Mouse (Mus musculus) urinary bladder, postnatal 4 days (tissue): ENCODE data around the gene Sephs1.

Experiments used
- DNase-seq, 2 experiments: peaks; one replicate each; pipeline ENCODE4 v3.0.0; 2021 to 2022; ENCODE audit warnings: low spot score in 2 of 2

The Sephs1 gene

DNA sequence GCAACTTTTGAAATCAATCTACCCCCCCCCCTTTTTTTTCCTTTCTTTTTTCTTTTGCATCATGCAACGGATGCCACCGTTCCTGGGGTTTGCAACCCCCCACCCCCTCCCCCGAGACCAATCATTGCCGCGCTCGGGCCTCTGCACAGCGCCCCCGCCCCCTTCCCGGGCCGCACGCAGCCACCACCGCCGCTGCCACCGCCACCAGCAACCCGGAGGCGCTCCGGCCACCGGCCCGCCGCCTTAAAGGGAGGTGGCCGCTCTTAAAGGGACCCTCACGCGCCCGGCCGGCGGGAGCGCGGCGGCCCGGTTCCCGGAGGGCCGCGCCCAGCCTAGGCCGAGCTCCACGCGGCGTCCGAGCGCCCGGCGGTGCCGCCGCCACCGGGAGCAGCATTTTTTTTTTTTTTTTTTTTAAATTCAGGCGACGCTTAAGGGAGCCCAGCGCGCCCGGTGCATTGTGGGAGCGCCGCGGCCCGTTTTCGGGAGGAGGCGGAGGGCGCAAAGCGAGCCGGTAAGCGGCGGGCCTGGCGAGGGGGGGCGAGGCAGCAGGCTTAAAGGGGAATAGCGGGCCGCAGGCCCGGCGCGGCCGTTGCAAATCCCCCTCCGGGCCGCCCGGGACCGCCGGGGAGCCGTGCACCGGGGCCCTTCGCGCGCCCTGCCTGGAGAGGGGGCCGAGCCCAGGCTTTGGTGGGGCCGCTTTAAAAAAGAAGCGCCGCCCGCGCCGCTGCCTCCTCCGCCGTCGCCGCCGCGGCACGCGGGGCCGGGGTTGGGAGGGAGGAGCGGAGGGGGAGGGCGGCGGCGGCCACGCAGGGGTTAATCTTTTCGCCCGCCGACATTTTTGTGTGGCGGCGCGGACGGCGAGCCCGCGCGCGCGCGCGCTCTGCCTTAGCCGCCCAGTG is at the start of gene Sephs1:
Sephs1 (plus strand) TSS at position 215 of the 899 bp plus-strand sequence.
- peak; percentile 79 to 84 for DNase-seq

DNA sequence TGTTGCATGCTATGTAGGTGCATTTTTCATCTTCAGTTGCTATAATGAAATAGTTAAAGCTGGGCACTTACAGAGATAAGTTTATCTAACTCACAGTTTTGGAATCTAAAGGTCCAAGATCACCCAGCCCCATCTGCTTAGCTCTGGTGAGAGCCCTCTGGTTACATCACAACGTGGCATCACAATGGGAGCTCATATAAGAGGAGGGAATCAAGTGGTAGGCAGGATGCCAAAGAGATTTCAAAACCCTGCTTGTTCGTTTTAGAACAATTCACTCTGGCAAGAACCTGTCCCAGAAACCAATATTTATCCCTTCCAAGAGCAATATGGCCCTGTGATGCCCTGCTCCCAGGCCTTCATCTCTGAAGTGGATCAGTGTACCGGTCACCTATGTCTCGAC is 49.2 kb upstream of the Sephs1 start:
- DNase-seq = no peak

DNA sequence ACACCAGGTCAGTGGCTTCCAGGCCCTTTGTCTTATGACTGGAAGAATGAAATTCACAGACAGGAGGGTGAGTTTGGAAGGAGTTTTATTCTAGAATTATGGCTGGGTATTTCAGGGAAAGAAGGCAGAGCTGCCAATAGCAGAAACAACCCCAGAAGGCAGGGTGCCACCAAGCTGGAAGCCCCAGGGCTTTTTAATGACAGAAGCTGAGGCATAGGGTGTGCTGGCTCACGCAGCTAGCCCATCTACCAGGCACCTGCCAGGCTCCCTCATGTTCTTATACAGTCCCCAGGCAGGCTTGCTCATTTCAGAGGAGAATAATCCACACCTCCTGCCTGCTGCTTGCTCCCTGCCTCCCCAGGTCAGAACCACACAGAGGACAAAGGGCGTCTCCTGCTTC is 31.9 kb upstream of the Sephs1 start:
- DNase-seq = no peak

DNA sequence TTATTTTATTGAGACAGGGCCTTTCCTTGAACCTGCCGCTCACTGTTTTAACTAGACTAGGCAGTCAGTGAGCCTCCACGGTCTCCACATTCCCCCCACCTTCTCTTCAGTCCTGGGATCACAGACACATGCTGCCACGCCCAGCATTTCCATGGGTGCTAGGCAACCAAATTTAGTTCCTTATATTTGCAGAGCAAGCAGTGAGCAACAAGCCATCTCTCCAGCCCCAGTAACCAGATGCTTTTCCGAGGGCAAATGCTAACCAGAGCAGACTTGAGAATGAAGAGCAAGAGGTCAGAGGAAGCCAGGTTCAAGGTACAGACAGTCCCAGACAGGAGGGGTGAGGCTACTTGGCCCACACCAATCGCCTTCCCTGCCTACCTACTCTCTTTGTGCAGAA is 24.2 kb upstream of the Sephs1 start:
- DNase-seq = no peak

DNA sequence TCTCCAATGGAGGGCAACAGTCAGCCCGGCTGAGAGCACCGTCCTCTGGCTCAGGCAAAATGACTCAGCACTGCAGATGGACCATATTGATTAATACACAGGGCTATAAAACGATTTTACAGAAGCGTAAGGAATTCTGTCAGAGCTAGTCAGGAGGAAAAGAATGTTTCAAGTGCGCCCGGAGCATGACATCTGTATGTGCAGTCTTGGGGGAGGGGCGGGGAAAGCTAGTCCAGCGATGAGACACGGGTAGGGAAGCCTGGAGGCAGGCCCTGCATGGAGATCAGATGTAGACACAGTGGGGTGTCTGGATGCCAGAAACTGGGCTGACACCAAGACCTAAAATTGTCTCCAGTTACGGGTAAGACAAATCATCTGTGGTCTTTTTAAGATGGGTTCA is 23.2 kb upstream of the Sephs1 start:
- DNase-seq = no peak

DNA sequence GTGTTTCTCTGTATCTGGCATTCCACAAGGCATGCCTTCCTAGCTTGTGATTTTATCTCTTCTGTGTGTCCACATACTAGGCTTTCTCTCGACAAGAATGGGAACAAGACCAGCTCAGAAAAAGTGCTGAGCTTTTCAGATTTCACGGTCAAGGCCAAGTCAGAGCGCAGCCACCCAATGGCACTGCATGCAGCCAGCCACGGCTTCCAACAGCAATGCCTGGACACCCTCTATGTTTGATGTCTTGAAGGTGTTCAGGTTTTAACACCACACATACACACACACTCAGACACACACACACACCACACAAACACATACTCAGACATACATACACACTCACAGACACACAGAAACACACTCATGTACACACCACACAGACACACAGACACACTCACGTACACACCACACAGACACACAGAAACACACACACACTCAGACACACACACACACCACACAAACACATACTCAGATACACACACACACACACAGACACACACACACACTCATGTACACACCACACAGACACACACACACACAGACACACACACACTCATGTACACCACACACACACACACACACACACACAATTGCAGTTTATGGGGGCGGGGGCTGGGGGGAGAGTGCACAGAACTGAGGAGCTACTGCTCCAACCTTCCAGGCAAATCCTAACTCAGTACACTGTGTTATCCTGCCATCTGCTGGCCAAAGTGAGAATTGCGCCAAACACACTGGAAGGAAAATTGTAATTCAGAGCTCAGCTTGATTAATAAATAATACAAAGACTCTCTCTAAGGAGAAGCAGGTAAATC is 17.2 kb upstream of the Sephs1 start:
- peak; percentile 53 to 82 for DNase-seq

DNA sequence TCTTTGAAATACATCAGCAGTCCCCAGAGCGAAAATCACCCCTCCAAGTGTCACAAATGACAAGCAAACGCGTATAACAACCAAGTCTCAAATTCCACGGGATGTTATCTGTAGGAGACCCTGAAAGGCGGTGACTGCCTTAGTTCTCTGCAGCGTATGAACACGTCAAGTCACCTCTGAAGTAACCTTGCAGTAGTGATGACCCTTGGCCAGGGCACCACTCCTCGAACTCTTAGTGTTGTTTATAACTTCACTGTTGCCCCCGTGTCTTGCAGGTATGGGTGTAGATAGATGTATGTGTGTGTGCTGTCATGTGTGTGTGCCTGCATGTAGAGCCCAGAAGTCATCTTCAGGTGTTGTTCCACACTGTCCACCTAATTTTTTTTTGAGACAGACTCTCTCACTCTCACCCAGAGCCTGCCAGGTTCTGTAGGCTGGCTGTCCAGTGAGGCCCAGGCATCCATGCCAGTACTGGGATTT is 16.5 kb upstream of the Sephs1 start:
- no peak for DNase-seq

DNA sequence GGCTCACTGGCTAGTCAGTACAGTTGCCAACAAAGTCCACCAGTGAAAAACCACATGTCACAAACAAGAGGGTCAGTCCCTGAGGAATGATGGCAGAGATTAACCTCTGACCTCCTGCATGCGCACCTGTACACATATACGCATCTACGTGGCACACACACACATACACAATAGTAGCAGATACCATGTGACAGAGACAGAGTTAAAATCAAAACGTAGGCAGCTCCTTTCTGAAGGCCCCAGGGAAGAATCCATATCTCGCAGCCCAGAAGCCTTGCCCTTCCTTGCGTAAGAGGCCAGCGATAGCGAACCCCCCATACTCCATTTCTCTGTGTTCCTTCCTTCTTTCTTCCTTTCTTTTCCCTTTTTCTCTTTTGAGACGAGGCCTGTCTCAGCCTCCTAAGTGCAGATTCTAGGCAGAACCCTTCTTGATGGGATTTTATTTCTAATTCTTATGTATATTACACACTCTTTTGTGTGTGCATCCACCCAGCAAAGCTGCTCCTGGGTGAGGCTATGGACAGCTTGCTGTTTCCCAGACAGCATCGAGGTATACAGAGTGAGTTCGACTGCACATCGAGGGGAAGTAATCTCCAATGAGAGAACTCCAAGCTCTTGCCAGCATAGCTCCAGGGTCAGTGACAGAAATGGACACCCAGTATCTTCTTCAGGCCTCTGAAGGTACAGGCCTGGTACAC is 13.2 kb upstream of the Sephs1 start:
- DNase-seq = no peak

DNA sequence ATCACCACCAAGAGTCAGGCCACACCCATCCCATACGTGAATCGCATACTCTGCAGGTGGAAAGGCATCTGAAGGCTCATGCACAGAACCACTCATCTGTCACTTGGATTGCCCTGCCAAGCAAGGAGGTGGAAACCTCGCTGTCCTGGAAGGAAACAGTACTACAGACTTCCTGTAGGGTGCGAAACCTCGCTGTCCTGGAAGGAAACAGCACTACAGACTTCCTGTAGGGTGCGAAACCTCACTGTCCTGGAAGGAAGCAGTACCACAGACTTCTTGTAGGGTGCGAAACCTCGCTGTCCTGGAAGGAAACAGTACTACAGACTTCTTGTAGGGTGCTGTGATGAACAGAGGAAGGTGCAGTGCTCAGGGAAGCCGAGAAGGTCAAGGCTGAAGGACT is 8.6 kb upstream of the Sephs1 start:
- DNase-seq = no peak

DNA sequence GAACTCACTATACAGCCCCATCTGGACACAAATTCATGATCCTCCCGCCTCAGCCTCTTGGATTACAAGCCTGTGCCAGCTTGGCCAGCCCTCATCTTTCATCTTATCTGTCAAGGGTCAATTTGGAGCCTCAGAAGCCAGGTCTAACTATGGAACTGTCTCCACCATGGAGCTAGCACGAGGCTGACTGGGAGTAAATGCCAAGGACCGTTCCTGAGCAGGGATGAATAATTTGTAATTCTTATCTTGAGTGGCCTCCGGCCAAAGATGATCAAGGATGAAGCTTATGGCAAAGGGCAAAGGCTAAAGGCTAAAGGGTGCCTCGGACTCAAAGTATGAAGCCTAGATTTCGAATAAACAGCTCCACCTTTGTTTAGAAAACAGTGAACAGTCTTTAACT is 8.0 kb upstream of the Sephs1 start:
- no peak for DNase-seq

DNA sequence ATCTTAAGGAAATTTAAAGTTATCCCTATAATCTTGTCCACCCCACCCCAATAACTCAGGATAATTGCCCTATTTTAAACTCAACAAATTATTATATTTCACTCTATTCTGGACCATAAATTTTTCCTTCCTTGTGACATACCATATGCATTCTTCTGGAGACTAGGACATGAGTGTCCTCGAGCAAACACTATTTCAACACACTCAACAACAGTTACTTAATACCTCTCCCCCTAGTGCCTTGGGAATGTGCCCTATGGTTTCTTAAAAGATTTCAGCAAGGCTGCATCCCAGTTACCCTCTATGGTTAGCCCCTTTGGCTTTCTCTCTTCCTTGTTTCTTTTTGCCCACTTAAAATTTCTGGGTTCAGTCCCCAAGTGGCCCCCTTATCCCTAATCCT is 6.3 kb upstream of the Sephs1 start:
- no peak for DNase-seq

DNA sequence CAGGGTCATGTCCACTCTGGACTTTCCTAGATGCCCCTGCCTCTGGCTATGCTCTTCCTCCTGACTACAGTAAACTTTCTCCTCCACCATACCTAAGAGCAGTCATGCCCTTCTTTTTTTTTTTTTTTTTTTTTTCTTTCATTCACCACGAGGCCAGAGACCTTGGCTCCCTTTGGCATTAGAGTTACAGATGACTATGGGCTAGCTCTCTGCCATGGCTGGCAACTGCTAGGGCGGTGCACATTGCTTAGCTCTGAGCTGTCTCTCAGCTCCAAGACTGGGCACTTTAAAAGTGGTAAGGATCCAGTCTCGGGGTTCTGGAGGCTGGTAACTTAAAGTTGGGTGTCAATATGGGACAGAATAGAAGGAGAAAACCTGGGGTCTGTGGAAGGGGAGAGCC is 5.2 kb upstream of the Sephs1 start:
- DNase-seq = no peak

DNA sequence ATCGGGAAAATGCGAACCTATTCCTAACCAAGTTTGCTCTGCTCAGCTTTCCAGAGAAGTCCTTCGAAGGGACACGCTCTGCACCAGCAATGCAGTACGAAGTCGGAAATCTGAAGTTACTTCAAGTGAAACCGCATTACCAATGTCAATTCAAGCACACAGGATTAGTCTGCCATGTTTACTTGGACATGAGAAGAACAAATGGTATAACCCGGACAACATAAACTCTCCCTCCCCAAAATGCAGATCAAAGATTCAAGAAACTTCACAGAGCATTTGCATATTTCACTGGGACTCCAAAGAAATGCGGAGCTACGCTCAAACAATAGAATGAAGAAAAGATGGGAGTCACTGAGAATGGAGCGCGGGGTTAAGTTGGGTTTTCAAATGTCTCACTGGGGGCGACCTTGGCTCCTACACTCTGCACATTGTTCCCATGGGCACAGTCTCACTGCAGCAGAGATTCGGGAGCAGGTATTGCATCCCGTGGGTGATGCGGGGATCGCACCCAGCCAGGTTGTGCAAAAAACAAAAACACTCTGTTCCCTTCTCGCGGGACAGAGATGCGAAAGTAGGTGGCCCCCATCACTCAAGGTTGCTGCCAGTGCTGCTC is 521 bp upstream of the Sephs1 start:
- DNase-seq = peak in 1 of 2 experiments; percentile 21

DNA sequence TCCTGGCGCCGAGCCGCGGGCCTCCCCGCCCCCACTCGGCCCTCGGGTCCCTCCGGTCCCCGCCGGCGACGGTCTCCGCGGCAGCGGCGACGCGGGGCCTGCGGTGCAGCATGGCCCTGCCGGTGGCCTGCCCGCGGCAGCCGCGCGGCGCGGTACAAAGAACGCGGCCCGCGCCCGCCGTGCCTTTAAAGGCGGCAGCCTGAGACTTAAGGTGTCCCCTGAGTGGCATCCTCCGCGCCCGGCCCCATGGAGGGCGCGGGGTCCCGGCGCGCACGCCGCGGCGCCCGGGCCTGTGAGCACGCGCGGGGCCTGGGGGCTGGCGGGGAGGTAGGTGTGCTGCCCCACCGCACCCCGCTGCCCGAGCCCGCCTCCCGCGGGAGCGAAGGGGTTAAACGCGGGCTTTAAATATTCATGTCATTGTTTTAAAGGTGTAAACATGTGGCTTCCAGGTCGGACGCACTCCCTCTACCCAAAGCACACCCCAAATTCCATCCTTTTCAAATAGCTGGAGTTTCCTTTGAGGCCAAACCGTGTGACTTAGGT is 956 bp downstream of the Sephs1 start:
- peak; percentile 59 to 67 for DNase-seq

DNA sequence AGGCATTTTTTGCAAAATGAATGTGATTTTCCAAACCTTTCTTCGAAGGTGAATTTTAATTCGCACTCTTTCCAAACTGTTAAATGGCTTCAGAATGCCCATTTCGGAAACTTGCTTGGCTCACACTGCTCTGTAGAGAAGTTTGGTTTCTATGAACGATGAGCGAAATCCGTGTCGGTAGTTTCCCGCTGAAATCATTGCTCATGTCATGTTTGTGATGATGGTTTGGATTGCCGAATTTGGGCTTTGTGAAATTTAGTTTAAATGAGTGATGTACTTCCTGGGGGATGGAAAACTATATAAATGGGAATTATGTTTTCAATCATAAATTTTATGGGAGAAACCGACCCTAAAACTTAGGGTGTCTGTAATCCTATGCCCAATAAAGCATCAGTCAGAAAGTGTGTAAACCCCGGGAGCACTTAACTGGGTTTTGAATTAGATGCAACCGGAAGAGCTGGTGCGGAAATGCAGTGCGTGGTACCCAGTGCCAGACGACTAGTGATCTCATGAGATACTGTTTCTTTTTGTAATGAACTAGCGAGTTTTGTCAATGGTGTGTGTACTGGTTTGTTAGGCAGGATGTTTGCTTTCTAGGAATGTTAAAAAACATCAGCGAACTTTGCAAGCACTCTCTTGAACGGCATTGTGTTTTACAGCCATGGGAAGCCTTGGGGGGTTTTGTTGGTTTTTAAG is 1.8 kb downstream of the Sephs1 start:
- DNase-seq = no peak

DNA sequence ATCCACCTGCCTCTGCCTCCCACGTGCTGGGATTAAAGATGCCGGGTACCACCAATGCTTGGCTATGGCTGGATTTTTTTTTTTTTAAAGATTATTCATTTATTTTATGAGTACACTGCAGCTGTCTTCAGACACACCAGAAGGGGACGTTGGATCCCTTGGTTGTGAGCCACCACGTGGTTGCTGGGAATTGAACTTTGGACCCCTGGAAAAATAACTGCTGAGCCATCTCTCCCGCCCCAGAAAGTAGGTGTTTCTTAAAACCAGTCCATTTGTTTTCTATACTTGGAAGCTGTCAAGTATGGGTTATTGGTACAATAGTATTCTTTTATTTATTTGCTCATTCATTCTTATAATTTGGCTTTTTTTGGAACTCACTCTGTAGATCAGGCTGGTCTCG is 5.5 kb downstream of the Sephs1 start:
- DNase-seq = no peak

DNA sequence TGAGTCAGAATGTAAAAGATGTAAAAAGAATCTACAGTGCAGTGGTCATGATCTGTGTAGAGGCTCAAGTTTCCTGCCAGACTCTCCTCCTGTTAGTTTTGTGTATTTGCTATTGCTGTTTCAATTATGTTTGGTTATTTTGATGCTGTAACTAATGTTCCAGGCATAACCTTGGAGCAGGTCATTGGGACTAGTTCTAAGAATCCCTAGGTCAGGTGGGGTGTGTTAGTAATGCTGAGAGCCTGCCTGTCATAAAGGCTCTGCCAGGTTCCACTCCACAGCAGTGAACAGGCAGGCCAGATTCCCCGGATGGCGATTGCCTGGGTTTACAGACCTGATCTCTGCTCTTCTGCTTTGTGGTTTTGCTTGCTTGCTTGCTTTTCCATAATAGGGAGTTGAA is 14.2 kb downstream of the Sephs1 start:
- DNase-seq = no peak

DNA sequence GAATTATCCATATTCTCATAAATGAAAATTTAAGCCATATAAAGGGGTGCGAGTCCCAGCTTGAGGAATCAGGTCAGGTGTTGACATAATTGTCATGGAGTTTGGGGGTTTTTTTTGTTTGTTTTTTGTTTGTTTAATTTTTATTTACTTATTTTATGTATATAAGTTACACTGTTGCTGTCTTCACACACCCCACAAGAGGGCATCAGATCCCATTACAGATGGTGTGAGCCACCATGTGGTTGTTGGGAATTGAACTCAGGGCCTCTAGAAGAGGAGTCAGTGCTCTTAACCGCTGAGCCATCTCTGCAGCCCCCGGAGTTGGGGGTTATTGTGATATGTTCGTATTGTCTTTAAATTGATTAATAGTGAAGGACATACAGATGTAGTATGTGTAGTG is 15.6 kb downstream of the Sephs1 start:
- DNase-seq = no peak

DNA sequence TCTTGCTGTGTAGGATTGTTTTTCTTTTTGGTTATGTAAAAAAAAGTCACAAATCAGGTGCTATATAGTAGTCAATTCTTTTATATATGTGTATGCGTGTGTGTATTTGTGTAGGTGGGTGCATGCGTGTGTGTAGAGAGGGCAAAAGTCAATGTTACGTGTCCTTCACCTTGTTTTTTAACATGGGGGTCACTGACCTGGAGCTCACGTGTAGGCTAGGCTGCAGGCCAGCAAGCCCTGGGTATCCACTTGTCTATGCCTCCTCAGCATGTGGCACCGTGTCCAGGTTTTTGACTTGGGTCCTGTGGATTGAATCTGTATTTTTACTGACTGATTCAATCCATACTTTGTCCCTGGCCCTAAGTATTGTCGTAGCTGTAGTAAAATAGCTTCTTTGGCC is 19.3 kb downstream of the Sephs1 start:
- no peak for DNase-seq

DNA sequence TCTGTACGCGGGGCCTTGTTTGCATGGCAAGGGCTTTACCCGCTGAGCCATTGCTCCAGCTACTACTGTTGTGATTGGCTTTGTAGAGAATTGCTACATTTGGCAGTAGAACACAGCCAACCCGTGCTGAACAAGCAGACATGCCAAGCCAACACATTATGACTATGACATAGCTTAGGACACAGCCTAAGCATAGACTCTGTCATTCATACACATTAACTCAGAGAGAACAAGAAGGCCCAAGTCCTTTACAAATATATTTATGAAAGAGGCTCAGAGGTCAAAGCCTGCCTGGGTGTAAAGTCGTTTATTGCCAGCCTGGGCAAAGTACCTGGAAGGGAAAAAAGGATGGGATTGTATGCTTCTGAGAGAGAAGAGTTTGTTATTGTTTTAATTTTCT is 21.0 kb downstream of the Sephs1 start:
- no peak for DNase-seq

DNA sequence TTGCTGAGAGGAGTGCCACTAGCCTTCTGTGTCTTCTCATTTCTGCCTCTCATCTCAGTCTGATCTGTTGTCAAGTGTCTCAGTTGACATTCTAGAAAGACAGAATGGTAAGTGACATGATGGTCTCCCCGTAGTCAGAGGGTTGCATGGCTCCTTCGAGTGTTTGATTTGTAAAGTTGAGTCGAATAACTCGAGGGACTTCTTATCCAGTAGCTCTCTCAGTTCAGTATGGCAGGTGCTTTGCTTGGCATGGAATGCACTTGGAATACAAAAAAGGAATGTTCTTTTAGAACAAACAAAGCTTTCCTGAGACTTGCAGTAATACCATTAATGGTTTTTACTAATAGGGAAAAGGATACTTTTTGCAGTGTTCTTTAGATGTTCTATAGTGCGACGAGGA is 25.8 kb downstream of the Sephs1 start:
- no peak for DNase-seq
